Mouse (Mus musculus) neutrophil, adult 5-6 weeks (primary cell): ENCODE measurements at regions not wholly inside any gene's neighbourhood (a gene's known extent, or its start where the extent isn't known, plus 50 kb on each side); places are given as distances from the start of the nearest gene placed in this dataset.

ENCODE experiments used
- ATAC-seq: fragments of 151-379, 151-347 bp; 2 replicates; pipeline ENCODE4 v1.8.0; 2017; ENCODE audit warnings: mild to moderate bottlenecking, moderate TSS enrichment; ENCODE audit not compliant: insufficient number of reproducible peaks, poor library complexity, low FRiP score, severe bottlenecking; ENCODE audit errors: extremely low read depth

DNA sequence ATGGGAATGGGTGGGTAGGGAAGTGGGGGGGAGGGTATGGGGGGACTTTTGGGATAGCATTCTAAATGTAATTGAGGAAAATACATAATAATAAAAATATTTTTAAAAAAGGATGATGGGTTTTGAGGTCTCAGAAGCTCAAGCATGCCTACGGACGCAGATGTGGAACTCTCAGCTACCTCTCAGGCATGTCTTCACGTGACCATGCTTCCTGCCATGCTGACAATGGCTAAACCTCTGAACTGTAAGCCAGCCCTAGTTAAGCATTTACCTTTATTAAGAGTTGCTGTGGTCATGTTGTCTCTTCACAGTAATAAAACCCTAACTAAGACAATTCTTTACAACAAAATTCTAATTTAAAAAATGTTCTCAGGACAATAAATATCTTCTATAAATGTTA lies 80.0 kb downstream of the Tex36 start:
- no peak for ATAC-seq

DNA sequence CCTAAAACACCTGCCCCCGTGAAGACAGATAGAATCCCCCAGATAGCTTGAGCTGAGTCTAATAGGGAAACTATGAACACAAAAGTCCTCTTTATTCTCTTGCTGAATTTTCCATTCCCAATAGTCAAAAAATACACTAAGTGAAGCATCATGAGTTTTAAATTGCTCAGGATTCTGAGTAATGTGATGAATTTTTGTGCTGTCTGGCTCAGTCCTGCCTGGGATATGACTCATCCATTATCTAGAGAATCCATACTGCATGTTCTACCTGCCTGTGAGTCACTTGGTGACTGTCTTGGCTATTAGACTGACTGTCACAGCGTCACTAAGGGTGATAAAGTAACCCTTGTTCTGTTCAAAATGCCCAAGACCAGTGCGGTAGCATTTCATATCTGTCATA lies 83.0 kb downstream of the Tex36 start:
- no peak for ATAC-seq

DNA sequence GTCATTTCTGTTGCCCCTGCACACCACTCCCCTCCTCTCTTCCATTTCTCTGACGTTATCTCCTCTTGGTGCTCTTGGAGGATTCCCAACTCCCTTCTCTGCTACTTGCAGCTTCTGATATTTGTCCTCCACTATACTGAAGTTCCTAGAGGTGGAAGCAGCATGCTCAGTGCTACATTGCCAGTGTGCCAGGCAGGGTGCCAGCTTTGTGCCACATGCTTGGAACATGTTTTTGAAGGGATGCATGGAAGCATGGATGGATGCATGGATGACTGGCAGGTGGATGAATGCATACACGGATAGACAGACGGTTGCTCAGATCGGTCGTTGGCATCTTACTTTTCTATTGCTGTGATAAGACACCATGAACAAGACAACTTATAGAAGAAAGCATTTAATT lies 84.4 kb downstream of the Tex36 start:
- ATAC-seq, result no peak

DNA sequence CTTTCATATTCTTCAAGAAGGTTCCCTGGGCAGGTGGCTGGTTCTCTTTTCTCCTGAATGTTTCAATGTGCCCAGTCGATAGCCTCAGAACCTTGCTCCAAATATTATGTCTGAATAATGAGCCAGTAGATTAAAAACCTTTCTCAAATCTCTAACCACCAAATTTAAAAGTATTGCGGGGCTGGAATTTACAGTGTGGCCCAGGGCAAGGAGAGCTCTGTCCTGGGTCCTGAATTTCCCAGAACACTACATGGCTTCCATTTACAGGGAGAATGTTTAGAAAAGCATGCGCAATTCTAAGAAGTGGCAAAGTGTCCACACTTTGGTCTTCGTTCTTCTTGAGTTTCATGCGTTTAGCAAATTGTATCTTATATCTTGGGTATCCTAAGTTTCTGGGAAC lies 91.0 kb downstream of the Tex36 start:
- ATAC-seq, result no peak

DNA sequence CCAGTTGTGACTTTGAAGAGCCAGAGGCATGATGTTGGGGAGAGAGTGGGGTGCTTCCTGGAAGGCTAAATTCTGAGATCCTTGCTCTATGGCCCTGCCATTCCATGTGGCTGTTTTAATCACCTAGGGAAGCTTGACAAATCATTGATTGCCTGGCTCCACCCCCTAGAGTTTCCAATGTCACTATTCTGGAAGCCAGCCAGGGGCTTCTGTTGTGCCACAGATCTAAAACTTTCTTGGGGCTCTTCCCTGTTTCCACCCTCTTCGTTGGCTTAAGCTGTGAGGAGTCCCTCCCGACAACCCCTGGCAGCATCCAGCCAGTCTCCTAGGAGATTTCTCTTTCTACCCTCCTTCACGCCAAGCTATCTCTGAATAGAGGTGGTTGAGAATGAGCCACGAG lies 92.5 kb downstream of the Tex36 start:
- ATAC-seq, result no peak

DNA sequence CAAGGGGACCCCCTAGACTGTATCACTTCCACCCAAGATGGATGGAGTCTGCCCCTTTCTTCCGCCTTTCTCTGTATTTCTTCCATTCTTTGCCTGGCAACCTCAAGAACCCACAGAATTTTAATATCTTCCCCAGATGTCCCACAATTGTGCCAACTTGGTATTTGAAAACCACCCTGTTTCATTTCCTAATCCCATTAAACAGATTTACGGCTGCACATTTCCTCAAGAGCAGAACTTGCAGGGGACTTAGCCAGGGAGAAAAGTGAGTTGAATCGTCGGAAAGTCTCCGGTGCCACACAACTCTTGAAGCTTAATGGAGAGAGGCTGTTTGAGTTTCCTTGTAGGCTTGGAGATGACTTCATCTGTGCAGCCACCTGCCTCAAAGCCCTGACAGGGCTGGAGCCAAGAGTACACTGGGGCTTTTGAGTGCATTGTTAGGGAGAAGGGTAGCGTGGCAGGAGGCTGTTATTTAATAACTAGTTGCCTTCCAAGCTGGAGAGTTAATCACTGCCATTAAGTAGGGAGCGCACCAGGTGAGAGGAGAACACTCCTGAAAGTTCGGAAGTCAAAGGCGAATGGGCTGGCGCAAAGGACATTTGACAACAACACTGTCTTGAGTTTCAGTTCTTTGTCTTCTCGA lies 93.5 kb downstream of the Tex36 start:
- no peak for ATAC-seq

DNA sequence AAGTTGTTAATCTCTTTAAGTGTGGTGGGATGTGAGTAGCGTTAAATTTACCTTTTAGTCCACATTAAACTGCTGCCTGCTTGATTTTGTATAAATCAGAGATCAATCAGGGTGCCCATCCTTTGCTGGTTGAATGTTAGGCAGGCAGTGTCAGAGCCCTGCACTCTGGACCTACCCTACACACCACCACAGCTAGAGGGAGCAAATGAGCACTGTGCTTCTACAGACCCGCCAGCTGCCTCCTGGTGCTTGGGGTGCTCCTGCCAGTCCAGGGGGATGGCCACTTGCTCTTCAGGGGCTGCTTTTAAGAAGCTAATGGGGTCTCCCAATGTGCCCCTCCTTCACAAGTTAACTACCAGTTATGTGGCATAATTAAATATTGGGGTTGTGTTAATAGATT lies 96.3 kb downstream of the Tex36 start:
- ATAC-seq, result no peak

DNA sequence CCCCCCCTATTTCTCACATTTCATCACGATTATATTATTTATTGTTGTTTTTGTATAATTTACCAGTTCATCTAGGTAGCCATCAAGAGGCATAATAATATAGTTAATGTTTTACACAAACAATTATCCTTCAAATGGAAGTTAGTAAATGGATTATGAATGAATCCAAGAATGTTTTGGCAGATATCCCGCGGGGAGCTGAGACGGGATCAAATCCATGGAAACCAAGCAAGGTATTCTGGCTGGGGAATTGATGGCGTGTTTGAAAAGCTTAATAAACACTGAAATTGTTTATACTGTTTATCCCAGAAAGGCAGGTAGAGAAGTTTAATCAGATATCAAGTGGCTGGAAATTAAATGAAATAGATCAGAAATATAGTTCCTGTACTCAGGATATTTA lies 98.0 kb downstream of the Tex36 start:
- ATAC-seq, result no peak

DNA sequence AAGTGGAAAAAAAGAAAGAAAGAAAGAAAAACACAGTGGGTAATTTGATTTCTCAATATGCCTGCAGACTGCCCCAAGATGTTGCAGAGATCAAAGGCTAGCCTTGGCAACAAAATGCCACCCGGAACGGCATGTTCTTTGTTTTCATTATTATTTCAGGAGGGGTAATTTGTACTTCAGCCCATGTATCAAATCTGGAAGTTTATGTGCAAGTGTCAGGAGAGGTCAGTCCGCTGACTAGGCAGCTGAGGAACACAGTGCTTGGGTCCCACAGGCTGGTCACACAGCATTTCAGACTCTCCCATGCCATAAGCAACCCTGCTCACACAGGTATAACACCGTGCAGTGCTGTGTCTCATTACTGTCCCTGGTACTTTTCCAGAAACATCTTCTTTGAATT lies 99.2 kb downstream of the Tex36 start:
- no peak for ATAC-seq

DNA sequence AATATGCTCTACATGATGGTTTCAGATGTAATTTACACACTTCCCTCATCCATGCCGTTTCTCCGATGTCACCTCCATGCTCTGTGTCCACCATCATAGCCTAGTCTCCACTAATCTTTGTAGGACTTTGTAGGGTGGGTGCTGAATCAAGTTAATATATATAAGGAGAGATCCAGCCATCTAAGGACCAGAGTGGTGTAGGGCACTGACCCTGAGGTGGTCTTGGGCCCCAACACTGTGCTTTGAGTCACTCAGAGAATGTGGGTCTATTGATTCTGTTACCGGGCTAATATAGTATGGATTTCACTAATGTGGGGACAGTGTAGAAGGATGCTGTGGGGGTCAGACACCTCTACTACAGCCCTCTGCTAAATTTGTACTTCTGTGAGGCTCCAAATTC lies 104.4 kb downstream of the Tex36 start:
- ATAC-seq, result no peak

DNA sequence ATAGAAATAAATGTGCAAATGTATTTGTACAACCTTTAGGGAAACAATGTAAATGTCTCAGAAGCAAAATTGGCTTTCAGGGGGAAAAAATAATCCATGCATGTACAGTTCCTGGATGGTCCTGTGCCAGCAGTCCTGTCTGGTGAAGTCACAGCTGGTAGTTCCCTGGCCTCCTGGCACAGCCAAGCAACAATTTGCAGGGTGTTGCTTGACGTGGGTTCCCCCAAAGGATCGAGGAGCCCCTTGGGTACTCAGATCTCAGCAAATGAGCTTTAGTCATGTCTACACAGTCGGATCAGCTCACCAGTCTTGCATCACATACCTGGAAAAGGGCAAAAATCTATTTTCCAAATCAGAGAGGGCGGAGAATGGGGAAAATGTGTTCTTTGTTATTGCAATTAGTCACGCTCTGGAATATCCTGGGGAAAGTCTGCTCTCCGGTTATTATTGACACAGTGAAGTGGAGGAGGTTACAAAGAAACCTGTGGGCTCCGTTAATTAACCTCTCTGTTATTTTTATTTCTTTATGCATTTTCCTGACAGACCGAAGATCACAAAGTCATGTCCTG lies 106.9 kb downstream of the Tex36 start:
- ATAC-seq, result no peak

DNA sequence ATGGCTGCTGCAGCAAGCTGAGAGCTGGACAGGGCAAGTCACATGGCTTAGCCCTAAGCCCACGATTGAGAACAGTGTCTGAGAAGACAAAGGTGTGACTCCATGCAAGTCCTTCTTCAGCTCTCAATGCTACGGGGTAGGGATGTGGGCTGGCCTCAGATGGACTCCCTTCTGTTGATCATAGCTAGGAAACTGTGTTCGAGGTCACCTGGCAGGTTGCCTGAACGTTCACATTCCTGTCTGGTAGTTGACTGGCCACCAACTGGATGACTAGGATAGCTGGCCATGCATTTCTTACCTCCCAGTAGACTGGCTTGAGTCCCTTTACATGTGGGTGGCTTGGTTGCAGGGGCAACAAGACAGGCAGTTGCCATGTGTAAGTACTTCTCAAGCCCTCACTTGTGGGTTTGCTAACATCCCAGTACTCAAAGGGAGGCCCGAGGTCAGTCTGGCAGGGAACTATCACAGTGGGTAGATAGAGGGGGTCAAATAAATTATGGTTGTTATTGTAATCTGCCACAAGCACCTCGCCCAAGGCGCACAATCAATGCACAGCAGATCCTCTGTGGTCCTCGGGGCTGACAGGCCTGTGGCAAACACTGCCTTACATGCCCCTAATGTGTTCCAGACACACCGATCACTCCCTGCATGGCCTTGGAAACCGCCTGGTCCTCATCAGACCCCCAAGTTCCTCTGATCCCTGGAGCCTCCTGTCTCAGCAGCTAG lies 107.5 kb downstream of the Tex36 start:
- no peak for ATAC-seq

DNA sequence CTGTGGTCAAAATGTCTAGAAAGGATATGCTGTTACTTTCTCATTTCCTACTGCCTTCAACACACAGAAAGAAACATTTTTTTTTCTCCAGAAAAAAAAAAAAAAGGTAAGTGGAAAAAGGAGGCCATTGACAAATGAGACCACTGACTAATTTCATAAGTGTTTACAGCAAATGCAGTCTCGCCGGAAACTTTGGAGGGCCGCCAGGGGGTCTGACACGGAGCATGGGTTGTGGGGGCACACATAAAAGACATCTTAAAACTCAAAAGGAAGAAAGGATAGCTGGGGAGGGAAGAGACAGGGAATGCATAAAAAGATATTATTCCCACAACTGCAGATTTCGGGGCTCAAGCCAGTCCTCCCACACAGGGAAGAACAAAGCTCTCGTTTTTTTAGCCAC lies 109.3 kb downstream of the Tex36 start:
- ATAC-seq, result no peak

DNA sequence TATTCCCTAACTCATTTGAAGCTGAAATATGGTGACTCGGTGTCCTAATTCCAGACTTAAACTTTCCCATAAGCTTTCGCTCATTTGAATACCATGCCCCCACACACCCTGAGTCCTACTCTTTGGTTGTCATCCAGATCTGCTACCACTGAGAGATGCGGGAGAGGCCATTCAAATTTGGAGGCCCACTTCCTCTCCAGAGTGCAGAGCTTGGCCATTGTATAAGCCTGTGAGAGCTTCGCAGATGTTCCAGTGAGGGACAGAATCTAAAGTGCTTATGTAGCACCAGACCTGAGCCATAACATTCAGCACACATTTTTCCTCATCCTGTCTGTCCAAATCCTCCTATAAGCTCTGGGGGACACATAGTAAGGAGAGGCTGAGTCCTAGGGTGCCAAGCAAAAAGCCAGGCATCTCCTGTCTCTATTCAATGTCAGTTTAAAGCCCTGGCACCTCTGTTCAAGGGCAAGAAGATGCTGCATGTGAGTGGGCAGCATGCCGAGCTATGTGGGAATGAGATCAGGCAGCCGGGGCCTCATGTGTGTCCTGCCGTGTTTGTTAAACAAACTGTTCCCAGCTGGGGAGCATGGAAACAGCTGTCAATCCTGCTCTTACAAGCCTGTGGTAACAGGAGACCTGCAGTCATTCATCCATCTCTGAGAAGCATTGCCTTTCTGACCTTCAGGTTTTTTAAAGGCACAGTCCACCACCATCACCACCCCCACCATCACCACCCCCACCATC lies 113.9 kb downstream of the Tex36 start:
- ATAC-seq, result no peak

DNA sequence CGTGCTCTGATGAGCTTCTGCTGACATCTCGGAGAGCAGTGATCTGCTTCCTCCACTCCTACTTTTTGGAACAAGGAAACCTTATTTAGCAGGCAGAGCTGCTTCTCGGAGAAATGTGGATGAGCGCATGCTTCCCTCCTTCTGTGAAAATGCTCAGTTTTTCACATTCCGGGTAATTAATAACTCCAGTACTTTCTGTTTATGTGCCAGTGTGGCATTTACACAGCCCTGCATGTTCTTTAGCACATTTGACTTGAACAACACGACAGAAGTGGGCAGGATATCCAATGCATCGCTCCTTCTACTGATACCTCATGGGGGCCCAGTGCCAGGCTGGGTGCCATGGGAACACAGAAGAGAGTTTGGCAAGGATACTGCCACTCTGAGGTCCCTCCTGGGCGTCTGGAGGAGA lies 117.5 kb downstream of the Tex36 start:
- no peak for ATAC-seq

DNA sequence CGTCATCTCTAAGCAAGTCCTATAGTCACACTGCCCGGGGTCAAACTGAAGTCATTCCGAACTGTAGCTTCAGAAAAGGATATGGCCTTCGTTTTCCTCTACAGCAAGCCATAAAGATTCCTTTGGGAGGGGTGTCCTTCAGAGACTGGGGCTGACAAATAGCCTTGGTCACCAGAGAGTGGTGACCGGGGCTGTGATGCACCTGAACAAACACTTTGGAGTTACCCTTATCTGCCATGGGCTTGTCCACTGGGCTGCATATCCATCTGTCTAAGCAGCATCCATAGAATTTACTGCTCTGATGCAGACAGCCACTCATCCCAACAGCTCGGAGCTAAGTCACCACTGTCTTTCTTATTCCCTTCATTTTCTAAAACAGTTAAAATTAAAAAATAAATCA lies 120.4 kb downstream of the Tex36 start:
- ATAC-seq, result no peak

DNA sequence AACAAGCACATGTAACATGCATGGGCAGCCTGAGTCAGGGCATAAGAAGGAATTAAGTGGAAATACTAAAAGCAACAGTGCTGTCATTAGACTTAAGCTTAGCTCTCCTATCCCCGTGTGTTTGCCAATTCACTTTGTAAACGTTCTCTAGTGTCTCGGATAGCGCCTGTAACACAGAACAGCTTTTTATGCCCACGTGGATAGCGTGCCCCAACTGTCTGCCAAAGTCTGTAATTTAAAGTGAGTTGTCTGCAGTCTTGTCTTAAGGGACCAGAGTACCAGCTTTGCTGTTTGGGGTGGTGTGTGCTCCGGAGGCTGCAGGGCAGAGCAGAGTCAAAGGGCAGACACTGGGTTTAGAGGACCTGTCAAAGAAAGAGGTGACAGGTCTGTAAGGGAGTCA lies 122.3 kb downstream of the Tex36 start:
- no peak for ATAC-seq

DNA sequence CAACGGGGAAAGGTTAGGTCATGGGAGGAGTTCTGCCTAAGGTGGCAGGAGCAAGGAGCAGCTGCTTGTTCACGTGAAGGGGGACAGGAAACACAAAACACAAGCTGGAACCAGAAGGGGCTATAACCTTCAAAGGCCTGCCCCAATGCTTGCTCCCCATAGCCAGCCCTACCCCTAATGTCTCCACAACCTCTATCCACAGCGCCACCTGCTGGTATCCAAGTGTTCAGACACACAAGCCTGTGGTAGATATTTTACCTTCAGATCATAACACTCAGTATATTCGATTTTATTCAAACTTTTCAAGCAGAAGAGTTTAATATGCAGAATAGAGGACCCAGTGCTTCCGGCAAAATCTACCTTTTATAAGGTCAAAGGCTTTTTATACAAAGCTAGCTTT lies 124.0 kb downstream of the Tex36 start:
- ATAC-seq, result no peak

DNA sequence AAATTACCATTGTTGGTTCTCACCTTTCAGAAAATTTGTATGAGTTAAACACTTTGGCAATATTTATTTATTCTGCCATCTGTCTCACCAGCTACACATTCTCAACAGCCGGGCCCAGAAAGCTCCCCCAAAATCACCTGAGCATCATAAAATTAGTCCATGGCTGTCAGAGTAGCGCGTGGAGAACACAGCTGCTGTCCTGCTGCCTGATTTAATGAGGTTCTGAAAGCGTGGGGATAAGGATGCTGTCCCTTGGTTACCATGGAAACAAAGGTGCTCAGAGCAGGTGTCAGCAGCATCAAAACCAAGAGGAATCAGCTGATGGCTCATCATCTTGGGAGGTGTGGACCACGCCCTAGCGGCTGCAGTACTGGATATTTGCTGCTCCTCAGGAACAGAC lies 124.7 kb downstream of the Tex36 start:
- no peak for ATAC-seq

DNA sequence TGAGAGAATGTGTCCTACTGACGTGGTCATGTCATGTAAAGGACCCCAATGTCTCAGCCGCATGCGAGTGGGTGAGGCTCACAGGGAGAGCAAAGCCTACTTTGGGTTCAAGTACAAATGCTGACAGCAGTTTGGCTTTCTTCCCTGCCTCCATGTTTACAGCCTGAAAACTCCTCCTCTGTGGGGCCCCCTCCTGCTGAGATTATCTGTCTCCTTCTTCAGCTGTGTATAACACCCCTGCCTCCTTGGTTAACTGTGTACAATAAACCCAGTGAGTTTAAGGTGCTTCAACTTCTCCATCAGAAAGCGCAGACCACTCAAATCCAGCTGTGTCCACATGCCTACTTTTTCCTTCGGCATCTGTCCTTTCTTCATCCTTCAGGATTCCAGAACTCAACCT lies 130.3 kb downstream of the Tex36 start:
- ATAC-seq, result no peak
